Mouse (Mus musculus) activated CD4-positive, CD25-positive, alpha-beta regulatory T cell, adult 4 months (primary cell): ENCODE data around the gene Rapgef1. TPM values are rescaled to one million over a fixed set of nuclear protein-coding genes. Genes with fewer than 3 reads are reported as not detected.
"Not testable (repeated sequence)": the region's sequence is repeated elsewhere in the genome, so short reads cannot be mapped to it uniquely, and the experiment has no call there.

ENCODE experiments used
- ATAC-seq: one replicate; pipeline ENCODE4 v1.8.0; 2017
- polyA plus RNA-seq, 2 experiments: library from polyadenylated mRNA; unstranded; fragments of 100-300 nt; shearing (Covaris generic); gene quantifications; one replicate each; pipeline ENCODE4 v1.2.1; 2017

The Rapgef1 gene
- polyA plus RNA-seq, 2 experiments from 2014 or later = 21.9 to 24.0 TPM

DNA sequence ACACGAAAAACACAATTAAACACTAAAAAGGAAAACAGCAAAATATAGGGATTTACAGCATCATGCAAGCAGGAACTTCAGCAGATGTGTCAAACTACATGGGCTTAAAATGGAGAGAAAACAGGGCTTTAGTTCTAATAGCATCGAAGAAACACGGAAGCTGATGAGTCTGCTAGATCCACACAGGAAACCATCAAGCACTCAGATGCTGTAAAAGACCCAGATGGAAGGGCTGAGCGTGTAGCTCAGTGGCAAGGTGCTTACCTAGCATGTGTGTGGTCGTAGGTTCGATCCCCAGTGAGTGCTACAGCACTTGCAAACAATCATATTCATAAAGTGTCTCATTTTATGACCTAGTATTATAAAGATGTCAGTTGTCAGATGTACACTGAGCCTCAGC, 121.7 kb downstream of the Rapgef1 start:
- ATAC-seq = no peak

DNA sequence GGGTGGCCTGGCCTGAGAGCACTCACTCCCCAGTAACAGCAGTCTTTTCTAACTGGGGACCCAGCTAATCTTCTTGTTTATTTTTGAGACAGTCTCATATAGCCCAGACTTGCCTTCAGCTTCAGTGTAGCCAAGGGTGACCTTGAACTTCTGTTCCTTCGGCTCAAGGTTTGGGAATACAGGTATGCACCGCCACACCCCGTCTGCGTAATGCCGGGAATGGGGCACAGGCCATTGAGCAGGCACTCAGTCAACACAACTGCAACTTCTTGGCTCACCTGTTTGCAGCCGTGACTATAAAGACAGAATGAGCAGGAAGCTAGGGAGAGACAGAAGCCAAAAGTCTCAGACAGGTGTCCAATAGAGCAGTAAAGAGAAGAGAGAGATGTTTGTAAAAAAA, 124.7 kb downstream of the Rapgef1 start:
- ATAC-seq = no peak

- no peak for ATAC-seq
Measured at GRCm38 (mm10) chr2:29747188-29747782, 127.8 kb downstream of the Rapgef1 start.

DNA sequence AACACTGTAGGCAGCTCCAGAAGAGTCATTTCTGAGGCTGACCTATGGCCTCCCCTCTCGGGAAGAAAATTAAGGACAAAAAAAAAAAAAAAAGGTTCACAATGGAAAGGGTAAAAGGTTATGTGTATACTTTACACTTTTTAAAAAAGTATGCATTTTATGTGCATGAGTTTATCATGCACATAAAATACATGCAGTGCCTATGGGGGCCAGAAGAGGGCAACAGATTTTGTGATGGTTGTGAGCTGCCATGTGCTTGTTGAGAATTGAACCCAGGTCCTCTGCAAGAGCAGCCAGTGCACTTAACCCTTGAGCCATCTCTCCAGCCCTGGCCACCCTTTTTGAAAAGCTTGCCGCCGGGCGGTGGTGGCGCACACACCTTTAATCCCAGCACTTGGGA, 128.3 kb downstream of the Rapgef1 start:
- no peak for ATAC-seq

DNA sequence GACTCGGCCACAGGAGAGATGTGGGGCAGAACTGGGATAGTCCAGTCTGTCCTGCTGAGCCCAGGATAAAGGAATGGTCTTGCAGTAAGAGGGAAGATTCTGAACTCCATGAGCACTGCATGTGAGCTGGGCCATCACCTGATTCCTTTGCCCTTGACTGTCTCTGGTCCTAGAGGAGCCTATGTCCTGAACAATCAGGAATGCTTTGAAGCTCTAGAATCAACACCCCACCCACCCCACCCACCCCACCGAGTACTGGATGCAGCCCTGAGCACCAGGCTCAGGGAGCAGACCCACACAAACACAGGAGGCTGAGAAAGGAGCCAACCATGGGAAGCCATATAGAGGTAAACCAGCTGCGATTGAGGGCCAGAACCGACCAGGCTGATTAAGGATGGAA, 129.0 kb downstream of the Rapgef1 start:
- no peak for ATAC-seq

DNA sequence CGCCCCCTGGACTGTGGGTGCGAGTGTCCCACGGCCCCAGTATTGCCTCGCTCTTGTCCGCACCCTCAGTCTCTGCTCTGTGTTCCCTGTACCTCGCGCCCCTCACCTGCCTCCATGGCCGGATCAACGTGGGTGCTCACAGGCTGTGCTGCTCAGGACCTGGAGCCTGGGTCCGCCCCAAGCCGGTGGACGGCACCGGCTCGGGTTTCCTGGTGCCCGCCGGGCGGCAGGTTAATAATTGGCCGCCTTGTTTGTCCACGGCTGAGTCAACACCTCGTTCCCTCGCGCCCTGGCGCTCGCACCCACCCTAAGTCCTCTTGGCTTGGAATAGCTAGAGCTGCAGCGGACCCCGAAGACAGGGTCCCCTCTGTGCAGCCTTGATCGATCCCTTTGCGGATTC, 132.0 kb downstream of the Rapgef1 start, which contains the start of gene Gm13420:
TSS of gene Gm13420 (minus strand) at position 189 of the 400 bp plus-strand sequence.
- ATAC-seq = no peak

GRCm38 (mm10) chr2:29752397-29752796, 132.9 kb downstream of the Rapgef1 start:
- ATAC-seq = no peak

GRCm38 (mm10) chr2:29755693-29756092, 136.2 kb downstream of the Rapgef1 start:
- ATAC-seq = no peak

DNA sequence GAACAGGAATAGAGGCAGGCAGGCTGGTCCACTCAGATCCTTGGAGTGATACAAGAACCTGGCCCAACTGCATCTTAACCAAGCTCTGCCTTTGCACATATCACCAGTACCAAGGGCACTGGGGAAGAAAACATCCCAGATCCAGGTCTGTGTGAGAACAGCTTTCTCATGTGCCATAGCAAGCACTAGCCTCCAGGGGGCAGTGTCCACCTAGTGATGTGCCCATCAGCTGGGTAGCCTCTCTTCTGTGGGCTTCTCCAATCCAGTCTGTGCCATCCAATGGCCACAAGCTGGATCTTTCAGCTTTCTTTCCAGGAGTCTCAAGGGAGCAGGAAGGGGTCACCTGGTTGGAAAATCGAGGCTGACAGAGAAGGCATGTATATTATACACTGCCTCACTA, 145.3 kb downstream of the Rapgef1 start:
- ATAC-seq = no peak

GRCm38 (mm10) chr2:29767976-29768709, 148.6 kb downstream of the Rapgef1 start:
- no peak for ATAC-seq

GRCm38 (mm10) chr2:29768901-29769300, 149.4 kb downstream of the Rapgef1 start:
- ATAC-seq = no peak

GRCm38 (mm10) chr2:29770162-29770561, 150.6 kb downstream of the Rapgef1 start:
- ATAC-seq = no peak

- no peak for ATAC-seq
Measured at GRCm38 (mm10) chr2:29771611-29772461, 152.3 kb downstream of the Rapgef1 start.

GRCm38 (mm10) chr2:29773323-29773722, 153.8 kb downstream of the Rapgef1 start:
- no peak for ATAC-seq

GRCm38 (mm10) chr2:29781256-29781655, 161.7 kb downstream of the Rapgef1 start:
- not testable (repeated sequence) for ATAC-seq

DNA sequence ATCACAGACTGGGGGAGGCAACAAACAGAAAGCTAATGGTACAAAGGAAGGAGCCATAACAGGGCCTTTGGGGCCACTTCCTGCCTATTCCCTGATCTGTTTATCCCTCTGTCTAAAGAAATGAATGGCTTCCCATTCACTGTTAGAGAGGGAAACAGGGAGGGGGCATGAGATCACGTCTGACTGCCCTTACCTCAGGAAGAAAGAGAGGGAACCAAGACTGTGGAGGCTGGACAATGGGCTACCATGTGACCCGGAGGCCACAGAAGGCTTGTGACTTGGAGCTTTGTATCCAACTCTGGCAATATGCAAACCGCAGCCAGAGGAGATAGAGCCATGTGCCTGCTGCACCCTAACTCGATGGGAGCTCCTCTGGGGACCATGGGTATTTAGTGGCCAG, 164.8 kb downstream of the Rapgef1 start:
- ATAC-seq = no peak

DNA sequence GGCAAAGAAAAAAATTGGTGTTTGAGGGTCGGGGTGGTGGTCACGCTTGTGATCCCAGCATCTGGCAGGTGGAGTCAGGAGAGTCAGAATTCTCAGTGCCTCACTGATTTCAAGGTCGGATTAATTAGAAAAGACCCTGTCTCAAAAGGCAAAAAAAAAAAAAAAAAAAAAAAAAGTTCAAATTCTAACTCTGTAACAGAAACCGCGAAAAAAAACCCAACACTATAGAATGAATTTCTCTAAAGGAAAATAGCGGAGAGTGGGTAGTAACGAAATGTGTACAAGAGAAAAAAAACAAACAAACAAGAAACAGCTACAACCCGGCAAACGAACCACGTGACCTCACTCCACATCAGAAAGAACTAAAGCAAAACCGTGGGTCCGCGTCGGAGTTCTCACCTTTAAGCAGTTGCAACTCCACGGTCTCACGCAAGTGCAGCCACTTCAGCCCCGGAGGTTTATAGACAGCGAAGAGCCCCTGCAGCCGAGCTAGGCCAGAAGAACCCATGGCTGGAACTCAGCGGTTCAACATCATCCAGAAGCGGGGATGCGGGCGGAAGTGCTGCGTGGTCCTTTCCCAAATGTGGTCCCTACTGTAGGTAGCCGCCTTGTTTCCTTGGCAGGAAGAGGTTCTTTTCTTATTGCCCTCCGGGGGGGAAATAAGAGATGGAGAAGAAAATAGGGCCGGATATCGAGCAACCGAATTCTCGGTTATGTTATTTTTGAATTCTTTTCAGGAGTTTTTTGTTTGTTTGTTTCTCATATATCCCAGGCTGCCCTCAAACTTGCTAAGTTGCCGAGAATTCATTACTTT, 167.8 kb downstream of the Rapgef1 start, which contains the start of gene Coq4:
TSS of gene Coq4 (plus strand) at position 390 of the 814 bp plus-strand sequence.
- ATAC-seq = peak; percentile 91

- ATAC-seq = peak; percentile 73
Measured at GRCm38 (mm10) chr2:29787937-29788681, 168.6 kb downstream of the Rapgef1 start, which contains the start of gene Trub2. TSS of gene Trub2 (minus strand) at chr2:29788502.
